Mouse (Mus musculus) heart, embryonic 14.5 days (tissue): ENCODE results near the gene Zfp148. TPM values are rescaled to one million over a fixed set of nuclear protein-coding genes. Genes with fewer than 3 reads are reported as not detected.

Source experiments
- ATAC-seq: fragments of 200-750 bp; cut with Nextera tagmentation; 2 replicates; pipeline ENCODE4 v1.8.0; 2017; ENCODE audit warnings: low read depth, moderate TSS enrichment; ENCODE audit not compliant: insufficient number of reproducible peaks, insufficient read depth, low FRiP score
- H3K27ac ChIP-seq, 2 experiments: fragments of 200-500 bp in 1 of 2; fragments of 300-500 bp in 1 of 2; sonication (generic) in 1 of 2; replicated peaks in 1 of 2; 2 replicates each; pipeline ENCODE4 v1.5.1; 2012 to 2014; ENCODE audit warnings: low read depth in 2 of 2, low read length in 2 of 2, control low read depth in 1 of 2, mild to moderate bottlenecking in 1 of 2, mixed read lengths in 1 of 2; ENCODE audit not compliant: control insufficient read depth in 1 of 2, insufficient read depth in 1 of 2
- H3K27me3 ChIP-seq: fragments of 300-500 bp; sonication (generic); 2 replicates; pipeline ENCODE4 v1.6.1; 2014; ENCODE audit warnings: mild to moderate bottlenecking, low read length, control low read depth; ENCODE audit not compliant: control insufficient read depth, insufficient read depth
- H3K36me3 ChIP-seq: fragments of 300-500 bp; sonication (generic); 2 replicates; pipeline ENCODE4 v1.6.1; 2014; ENCODE audit warnings: mild to moderate bottlenecking, control low read depth, low read length, mixed read lengths; ENCODE audit not compliant: control insufficient read depth, insufficient read depth
- H3K4me1 ChIP-seq, 2 experiments: fragments of 200-500 bp in 1 of 2; fragments of 300-500 bp in 1 of 2; sonication (generic) in 1 of 2; 2 replicates each; pipeline ENCODE4 v1.6.1; 2012 to 2014; ENCODE audit warnings: low read length in 2 of 2, control low read depth in 1 of 2, mixed read lengths in 1 of 2; ENCODE audit not compliant: control insufficient read depth in 2 of 2, insufficient read depth in 2 of 2
- H3K4me2 ChIP-seq: fragments of 300-500 bp; sonication (generic); 2 replicates; pipeline ENCODE4 v1.6.1; 2014; ENCODE audit warnings: mild to moderate bottlenecking, low read length
- H3K4me3 ChIP-seq, 2 experiments: fragments of 200-500 bp in 1 of 2; fragments of 300-500 bp in 1 of 2; sonication (generic) in 1 of 2; 2 replicates each; pipeline ENCODE4 v1.5.1; 2012 to 2014; ENCODE audit warnings: low read length in 2 of 2, mild to moderate bottlenecking in 2 of 2, control low read depth in 1 of 2, low read depth in 1 of 2, moderate library complexity in 1 of 2; ENCODE audit not compliant: control insufficient read depth in 1 of 2, insufficient read depth in 1 of 2
- H3K9ac ChIP-seq: fragments of 300-500 bp; sonication (generic); 2 replicates; pipeline ENCODE4 v1.6.1; 2014; ENCODE audit warnings: mild to moderate bottlenecking, low read length
- H3K9me3 ChIP-seq: fragments of 300-500 bp; sonication (generic); 2 replicates; pipeline ENCODE4 v1.6.1; 2016; ENCODE audit warnings: low read length, control low read depth; ENCODE audit not compliant: control insufficient read depth
- WGBS: fragments of 180-500 bp; shearing (Covaris S2); extraction: QIAGEN DNeasy Blood & Tissue Kit; methylation state at CpG from one replicate; pipeline ENCODE4 v1.1.7; 2014; 5-methylcytosine and 5-hydroxymethylcytosine counted together
- polyA plus RNA-seq: library from polyadenylated mRNA; unstranded; fragments of >200 nt; fragmentation: Nextera tagmentation; extraction: Ambion mirVana; gene quantifications from 2 replicates; pipeline ENCODE4 v1.2.1, GENCODE M21; 2014

The Zfp148 gene
- polyA plus RNA-seq, 1 experiment from 2014 or later: 35.5 TPM

DNA sequence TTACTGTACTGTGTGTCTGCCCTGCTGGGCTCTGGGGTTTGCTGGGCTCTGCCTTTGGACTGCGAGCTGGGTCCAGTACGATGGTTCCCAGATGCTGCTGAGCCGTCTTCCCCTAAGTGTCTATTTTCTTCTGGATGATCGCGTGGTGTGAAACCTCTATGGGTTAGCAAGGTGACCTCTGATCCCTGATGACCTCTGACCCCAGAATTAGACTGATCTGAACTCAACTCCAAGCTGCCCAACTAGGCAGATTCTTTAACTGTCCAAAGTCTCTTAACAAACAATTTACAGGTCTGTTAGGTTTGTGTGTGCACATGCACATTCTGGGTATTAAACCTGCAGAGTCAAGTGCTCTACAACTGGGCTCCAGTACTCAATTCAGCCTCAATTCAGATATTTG lies 37.5 kb upstream of the Zfp148 start:
- 78% methylated on average over 5 of the region's 5 CpGs for WGBS
- no peak overlapping the region for H3K4me3 ChIP-seq
- H3K27me3 ChIP-seq: no peaks in the 10 kb centered on the region
- H3K4me1 ChIP-seq: peaks cover 5 to 8% of the 10 kb centered on the region in 2 experiments; a peak in 3 of 4 replicates
- no peak for ATAC-seq
- H3K9me3 ChIP-seq: no peaks in the 10 kb centered on the region
- H3K9ac ChIP-seq: no peak overlapping the region
- no peak overlapping the region for H3K4me2 ChIP-seq
- no peaks in the 10 kb centered on the region for H3K36me3 ChIP-seq
- no peak overlapping the region for H3K27ac ChIP-seq

DNA sequence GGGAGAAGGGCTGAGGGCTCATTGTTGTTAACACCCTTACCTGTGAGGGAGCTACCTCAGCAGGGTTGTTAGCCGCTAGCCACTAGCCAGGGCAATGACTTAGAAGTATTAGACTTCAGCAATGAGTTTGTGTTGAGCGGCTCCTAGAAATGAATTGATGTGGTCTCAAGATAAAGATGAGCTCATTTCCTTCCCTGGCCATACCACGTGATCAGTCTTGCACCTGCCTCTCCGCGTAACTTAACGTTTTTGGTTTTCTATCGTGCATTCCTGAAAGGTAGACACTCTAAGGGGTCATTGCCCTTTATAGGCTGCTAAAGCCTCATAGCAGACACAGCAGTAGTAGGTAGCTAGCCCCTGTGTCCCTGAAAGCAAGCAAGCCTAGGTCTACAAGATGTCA lies 37.0 kb upstream of the Zfp148 start:
- peaks cover 5 to 8% of the 10 kb centered on the region in 2 experiments; a peak in 3 of 4 replicates for H3K4me1 ChIP-seq
- no peaks in the 10 kb centered on the region for H3K36me3 ChIP-seq
- no peaks in the 10 kb centered on the region for H3K27me3 ChIP-seq
- H3K27ac ChIP-seq: no peak overlapping the region
- H3K9ac ChIP-seq: no peak overlapping the region
- no peak for ATAC-seq
- 81% methylated on average over 7 of the region's 7 CpGs for WGBS
- H3K9me3 ChIP-seq: no peaks in the 10 kb centered on the region
- no peak overlapping the region for H3K4me2 ChIP-seq
- no peak overlapping the region for H3K4me3 ChIP-seq

- H3K36me3 ChIP-seq: no peaks in the 10 kb centered on the region
- no peaks in the 10 kb centered on the region for H3K9me3 ChIP-seq
- WGBS: 76% methylated on average over 9 of the region's 9 CpGs
- H3K27ac ChIP-seq: no peak overlapping the region
- no peak overlapping the region for H3K9ac ChIP-seq
- peaks cover 5 to 8% of the 10 kb centered on the region in 2 experiments; a peak in 3 of 4 replicates for H3K4me1 ChIP-seq
- H3K4me2 ChIP-seq: no peak overlapping the region
- H3K4me3 ChIP-seq: no peak overlapping the region
- ATAC-seq: no peak
- no peaks in the 10 kb centered on the region for H3K27me3 ChIP-seq
Measured at GRCm38 (mm10) chr16:33344379-33344778, 36.3 kb upstream of the Zfp148 start.

DNA sequence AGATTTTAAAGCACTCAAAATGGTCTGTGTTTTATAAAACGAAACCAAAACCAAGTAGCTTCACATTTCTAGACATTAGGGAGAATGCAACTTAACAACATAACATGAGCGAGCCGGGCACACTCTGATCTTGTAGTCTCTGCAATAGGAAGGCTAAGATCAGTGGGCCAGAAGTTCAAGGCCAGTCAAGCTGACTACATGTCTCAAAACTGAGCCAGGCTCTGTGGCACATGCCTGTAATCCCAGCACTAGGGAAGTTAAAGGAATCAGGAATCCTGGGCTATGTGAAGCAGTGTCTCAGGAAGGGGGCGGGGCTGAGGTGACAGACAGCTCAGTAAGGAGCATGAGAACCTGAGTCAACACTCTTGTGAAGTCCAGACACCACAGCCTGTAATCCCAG lies 35.8 kb upstream of the Zfp148 start:
- no peak for ATAC-seq
- peaks cover 5 to 8% of the 10 kb centered on the region in 2 experiments; a peak in 3 of 4 replicates for H3K4me1 ChIP-seq

GRCm38 (mm10) chr16:33346376-33346775 lies 34.3 kb upstream of the Zfp148 start:
- Histone ChIP-seq H3K9me3 (no peaks in the 10 kb centered on the region), H3K9ac (no peak overlapping the region), H3K27ac (peak overlapping the region in 1 of 2 experiments; percentile 33; a peak in 1 of 4 replicates), H3K27me3 (no peaks in the 10 kb centered on the region), H3K4me3 (no peak overlapping the region), H3K4me1 (peaks cover 5 to 8% of the 10 kb centered on the region in 2 experiments; a peak in 3 of 4 replicates), H3K4me2 (no peak overlapping the region), H3K36me3 (no peaks in the 10 kb centered on the region)
- ATAC-seq: peak; percentile 9; the same call in 1 of the 2 replicates
- 21% methylated on average over 3 of the region's 3 CpGs for WGBS

More for the DNA sequence above, 35.8 kb upstream of the Zfp148 start:
- Histone ChIP-seq H3K9ac (no peak overlapping the region), H3K9me3 (no peaks in the 10 kb centered on the region), H3K27me3 (no peaks in the 10 kb centered on the region), H3K36me3 (no peaks in the 10 kb centered on the region), H3K27ac (no peak overlapping the region), H3K4me3 (no peak overlapping the region), H3K4me2 (no peak overlapping the region)
- 70% methylated on average over 4 of the region's 4 CpGs for WGBS

DNA sequence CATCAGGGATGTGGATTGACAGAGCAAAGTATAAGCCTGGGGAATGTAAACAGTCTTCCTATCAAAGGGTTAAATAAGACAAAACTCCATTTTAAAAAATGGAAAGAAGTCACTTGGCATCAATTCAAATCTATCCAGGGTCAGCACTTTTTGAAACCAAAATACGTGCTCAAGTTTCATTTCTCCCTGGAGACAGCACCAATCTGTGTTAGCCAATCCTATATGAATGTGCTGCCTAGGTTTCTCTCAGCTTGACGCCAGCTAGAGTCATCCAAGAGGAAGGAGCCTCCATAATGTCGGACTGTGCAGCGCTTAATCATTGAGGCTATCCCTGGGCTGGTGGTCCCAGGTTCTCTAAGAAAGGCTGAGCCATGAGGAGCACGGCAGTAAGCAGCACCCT lies 33.5 kb upstream of the Zfp148 start:
- no peak for ATAC-seq
- Histone ChIP-seq H3K9ac (no peak overlapping the region), H3K36me3 (no peaks in the 10 kb centered on the region), H3K4me3 (no peak overlapping the region), H3K4me2 (no peak overlapping the region), H3K9me3 (0 out of 2 replicates have a peak, but pooled peaks cover 2% of the 10 kb centered on the region), H3K4me1 (peaks cover 5 to 8% of the 10 kb centered on the region in 2 experiments; a peak in 3 of 4 replicates), H3K27me3 (no peaks in the 10 kb centered on the region), H3K27ac (no peak overlapping the region)
- WGBS: 74% methylated on average over 5 of the region's 5 CpGs

- Histone ChIP-seq H3K36me3 (no peaks in the 10 kb centered on the region), H3K9ac (no peak overlapping the region), H3K4me1 (no peaks in the 10 kb centered on the region), H3K27ac (no peak overlapping the region), H3K9me3 (no peaks in the 10 kb centered on the region), H3K27me3 (no peaks in the 10 kb centered on the region), H3K4me3 (no peak overlapping the region), H3K4me2 (no peak overlapping the region)
- no peak for ATAC-seq
- WGBS: 76% methylated on average over 6 of the region's 6 CpGs
Measured at GRCm38 (mm10) chr16:33357805-33358204, 22.8 kb upstream of the Zfp148 start.

- Histone ChIP-seq H3K4me1 (peaks cover 8 to 17% of the 10 kb centered on the region in 2 experiments), H3K36me3 (no peaks in the 10 kb centered on the region), H3K4me3 (no peak overlapping the region), H3K27me3 (no peaks in the 10 kb centered on the region), H3K9ac (no peak overlapping the region), H3K27ac (peak overlapping the region; percentile 35 to 73), H3K4me2 (peak overlapping the region; percentile 21; the same call in 1 of the 2 replicates), H3K9me3 (no peaks in the 10 kb centered on the region)
- WGBS: 54% methylated on average over 6 of the region's 6 CpGs
- no peak for ATAC-seq
Measured at GRCm38 (mm10) chr16:33365772-33366171, 14.9 kb upstream of the Zfp148 start.
